Mouse (Mus musculus) lung, embryonic 14.5 days (tissue): ENCODE measurements around the gene Gm21981. TPM values are rescaled to one million over a fixed set of nuclear protein-coding genes. Genes with fewer than 3 reads are reported as not detected.
A peak's percentile ranks its signal among the peaks of the same experiment; 100 is the strongest.

ENCODE experiments used
- ATAC-seq: fragments of 200-750 bp; cut with Nextera tagmentation; 2 replicates; pipeline ENCODE4 v1.8.0; 2017; ENCODE audit warnings: mild to moderate bottlenecking, moderate TSS enrichment, moderate library complexity; ENCODE audit not compliant: insufficient read depth
- DNase-seq: peaks from one replicate; pipeline ENCODE4 v3.0.0-alpha.2; 2015
- H3K27ac ChIP-seq: fragments of 300-500 bp; sonication (generic); 2 replicates; pipeline ENCODE4 v1.5.1; 2014; ENCODE audit warnings: low read depth, mild to moderate bottlenecking, moderate library complexity
- H3K27me3 ChIP-seq: fragments of 300-500 bp; sonication (generic); 2 replicates; pipeline ENCODE4 v1.6.1; 2014; ENCODE audit warnings: low read length, control low read depth; ENCODE audit not compliant: insufficient read depth
- H3K36me3 ChIP-seq: fragments of 300-500 bp; sonication (generic); 2 replicates; pipeline ENCODE4 v1.6.1; 2014; ENCODE audit warnings: control low read depth; ENCODE audit not compliant: insufficient read depth
- H3K4me1 ChIP-seq: fragments of 300-500 bp; sonication (generic); 2 replicates; pipeline ENCODE4 v1.6.1; 2014; ENCODE audit warnings: antibody characterized with exemption, control low read depth; ENCODE audit not compliant: insufficient read depth
- H3K4me2 ChIP-seq: fragments of 300-500 bp; sonication (generic); 2 replicates; pipeline ENCODE4 v1.6.1; 2014; ENCODE audit warnings: mild to moderate bottlenecking
- H3K4me3 ChIP-seq: fragments of 300-500 bp; sonication (generic); 2 replicates; pipeline ENCODE4 v1.5.1; 2014; ENCODE audit warnings: low read depth, low read length
- H3K9ac ChIP-seq: fragments of 300-500 bp; sonication (generic); 2 replicates; pipeline ENCODE4 v1.6.1; 2014
- H3K9me3 ChIP-seq: fragments of 300-500 bp; sonication (generic); 2 replicates; pipeline ENCODE4 v1.6.1; 2016; ENCODE audit warnings: low read depth, low read length, control low read depth
- CTCF ChIP-seq: IDR thresholded peaks from 2 replicates; pipeline ENCODE4 v1.5.1; 2016; ENCODE audit warnings: antibody characterized with exemption, low read depth
- WGBS: fragments of 180-500 bp; shearing (Covaris S2); extraction: QIAGEN DNeasy Blood & Tissue Kit; methylation state at CpG from one replicate; pipeline ENCODE4 v1.1.7; 2014; 5-methylcytosine and 5-hydroxymethylcytosine counted together
- polyA plus RNA-seq: library from polyadenylated mRNA; unstranded; fragments of >200 nt; fragmentation: Nextera tagmentation; extraction: Ambion mirVana; gene quantifications from 2 replicates; pipeline ENCODE4 v1.2.1, GENCODE M21; 2014

Gm21981 gene
- polyA plus RNA-seq, 1 experiment from 2014 or later = 1.3 TPM

DNA sequence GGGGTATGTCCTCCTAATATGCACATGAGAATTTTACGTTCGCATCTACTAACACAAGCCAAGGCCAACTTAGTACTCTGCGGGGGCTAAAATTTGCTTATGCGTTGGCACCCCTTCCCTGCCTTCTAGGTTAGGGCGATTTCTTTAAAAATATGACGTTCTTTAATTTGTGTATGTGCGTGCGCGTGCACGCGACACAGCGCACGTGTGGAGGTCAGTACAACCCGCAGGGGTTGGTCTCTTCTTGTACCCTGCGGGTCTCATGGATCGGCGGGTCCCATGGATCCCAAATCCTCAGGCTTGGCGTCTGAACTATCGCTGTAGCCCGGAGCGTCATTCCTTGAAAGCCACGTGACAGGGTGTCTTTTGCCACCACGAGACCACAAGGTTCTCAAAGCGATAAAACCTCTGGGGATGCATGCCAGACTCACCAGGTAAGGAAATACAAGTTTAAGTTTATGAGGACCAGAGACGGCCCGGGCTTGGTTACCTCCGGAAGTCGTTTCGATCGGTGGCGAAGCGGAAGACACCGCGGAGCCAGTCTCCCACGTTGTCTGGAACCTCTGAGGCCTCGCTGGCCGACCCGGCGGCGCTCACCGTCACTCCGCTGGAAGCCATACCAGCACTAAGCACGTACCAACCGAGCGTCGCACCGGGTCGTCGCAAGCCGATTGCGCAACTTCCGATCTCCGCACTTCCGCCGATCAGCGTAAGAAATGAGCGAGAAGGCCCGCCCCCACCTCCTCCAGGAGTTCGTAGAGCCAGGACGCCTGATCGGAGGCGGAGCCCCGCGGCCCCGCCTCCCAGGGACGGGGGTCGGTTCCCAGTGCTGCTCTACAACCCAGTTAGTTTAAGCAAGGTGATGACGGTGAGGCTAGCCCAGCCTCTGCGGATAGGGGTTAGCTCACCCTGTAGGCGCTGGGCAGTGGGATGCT is 6.6 kb downstream of the Gm21981 start:
- no peaks in the 10 kb centered on the region for H3K9me3 ChIP-seq
- peak overlapping the region; percentile 86 for H3K27ac ChIP-seq
- TF ChIP-seq CTCF = no peak
- ATAC-seq (peak; percentile 87), DNase-seq (peak; percentile 100)
- H3K4me3 ChIP-seq = peak overlapping the region; percentile 81
- peaks cover 7% of the 10 kb centered on the region; the same call in 1 of the 2 replicates for H3K4me1 ChIP-seq
- H3K36me3 ChIP-seq = peaks cover 41% of the 10 kb centered on the region
- WGBS = under 1% methylated on average over 70 of the region's 70 CpGs
- H3K27me3 ChIP-seq = no peaks in the 10 kb centered on the region
- H3K9ac ChIP-seq = peak overlapping the region; percentile 82
- peak overlapping the region; percentile 99 for H3K4me2 ChIP-seq

DNA sequence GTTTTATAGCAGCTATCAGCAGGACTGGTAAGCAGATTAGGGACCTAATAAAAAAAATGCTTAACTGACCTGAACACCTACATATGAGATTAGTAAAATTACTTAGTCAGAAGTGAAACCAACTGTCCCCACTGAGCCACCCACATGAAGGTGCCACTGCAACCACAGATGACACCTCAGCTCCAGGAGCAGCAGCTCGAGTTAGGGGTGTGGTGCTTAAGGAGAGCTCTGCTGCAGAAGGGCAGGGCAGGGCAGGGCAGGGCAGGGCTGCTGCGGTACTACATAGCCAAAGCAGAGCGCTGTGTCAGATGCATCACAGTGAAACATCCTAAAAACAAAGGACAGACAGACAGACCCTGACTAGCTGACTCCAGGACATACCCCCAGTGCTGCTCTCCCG is 11.4 kb downstream of the Gm21981 start:
- Histone ChIP-seq H3K9me3 (no peaks in the 10 kb centered on the region), H3K27ac (no peak overlapping the region), H3K9ac (no peak overlapping the region), H3K4me3 (no peak overlapping the region), H3K36me3 (peaks cover 72% of the 10 kb centered on the region), H3K4me1 (peaks cover 7% of the 10 kb centered on the region; the same call in 1 of the 2 replicates), H3K27me3 (no peaks in the 10 kb centered on the region), H3K4me2 (no peak overlapping the region)
- ATAC-seq = no peak
- no peak for TF ChIP-seq CTCF
- no peak for DNase-seq
- whole genome bisulfite sequencing = 76% methylated on average over 4 of the region's 4 CpGs

DNA sequence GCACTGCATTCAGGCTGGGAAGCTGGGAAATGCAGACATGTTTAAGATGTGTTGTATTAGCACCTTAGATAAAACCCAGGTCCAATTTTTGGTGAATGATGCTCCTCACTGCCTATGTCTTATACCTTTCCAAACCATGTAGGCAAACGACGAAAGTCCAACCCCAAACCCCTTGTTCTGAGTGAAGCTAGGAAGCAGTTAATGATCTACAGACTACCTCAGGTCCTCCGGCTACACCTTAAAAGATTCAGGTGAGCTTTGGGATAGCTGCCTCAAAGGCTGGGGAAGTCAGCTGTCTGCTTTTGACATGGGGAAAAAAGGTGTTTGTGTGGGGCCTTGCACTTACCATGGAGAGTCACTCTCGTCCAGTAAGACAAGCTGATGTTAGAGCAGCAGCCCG is 15.6 kb downstream of the Gm21981 start:
- H3K9me3 ChIP-seq = no peaks in the 10 kb centered on the region
- DNase-seq (no peak), ATAC-seq (no peak)
- no peak overlapping the region for H3K27ac ChIP-seq
- no peaks in the 10 kb centered on the region for H3K27me3 ChIP-seq
- H3K36me3 ChIP-seq = peaks cover 49% of the 10 kb centered on the region; the same call in 1 of the 2 replicates
- WGBS = 71% methylated on average over 5 of the region's 5 CpGs
- H3K4me3 ChIP-seq = no peak overlapping the region
- H3K9ac ChIP-seq = no peak overlapping the region
- no peaks in the 10 kb centered on the region for H3K4me1 ChIP-seq
- no peak for TF ChIP-seq CTCF
- H3K4me2 ChIP-seq = no peak overlapping the region

DNA sequence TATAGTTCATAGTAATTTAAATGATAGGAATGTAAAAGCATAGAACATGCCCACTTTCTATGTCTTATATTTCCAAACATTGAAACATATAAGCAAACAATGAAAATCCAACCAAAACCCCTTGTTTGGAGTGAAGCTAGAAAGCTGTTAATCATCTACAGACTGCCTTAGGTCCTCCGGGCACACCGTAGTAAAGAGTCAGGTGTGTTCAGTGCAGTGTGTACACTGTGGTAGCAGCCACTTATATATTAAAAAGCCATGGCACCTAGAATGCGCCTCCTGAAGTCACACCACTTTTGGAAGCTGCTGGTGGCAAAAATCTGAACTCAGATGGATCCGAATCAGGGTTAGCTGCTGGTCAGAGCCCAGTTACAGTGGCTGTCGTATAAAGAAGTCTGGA is 16.0 kb downstream of the Gm21981 start:
- no peak overlapping the region for H3K4me3 ChIP-seq
- peaks cover 44% of the 10 kb centered on the region; the same call in 1 of the 2 replicates for H3K36me3 ChIP-seq
- no peak overlapping the region for H3K4me2 ChIP-seq
- DNase-seq (no peak), ATAC-seq (no peak)
- WGBS = 72% methylated on average over 5 of the region's 5 CpGs
- H3K27ac ChIP-seq = no peak overlapping the region
- H3K4me1 ChIP-seq = no peaks in the 10 kb centered on the region
- H3K9me3 ChIP-seq = no peaks in the 10 kb centered on the region
- no peaks in the 10 kb centered on the region for H3K27me3 ChIP-seq
- TF ChIP-seq CTCF = no peak
- H3K9ac ChIP-seq = no peak overlapping the region

DNA sequence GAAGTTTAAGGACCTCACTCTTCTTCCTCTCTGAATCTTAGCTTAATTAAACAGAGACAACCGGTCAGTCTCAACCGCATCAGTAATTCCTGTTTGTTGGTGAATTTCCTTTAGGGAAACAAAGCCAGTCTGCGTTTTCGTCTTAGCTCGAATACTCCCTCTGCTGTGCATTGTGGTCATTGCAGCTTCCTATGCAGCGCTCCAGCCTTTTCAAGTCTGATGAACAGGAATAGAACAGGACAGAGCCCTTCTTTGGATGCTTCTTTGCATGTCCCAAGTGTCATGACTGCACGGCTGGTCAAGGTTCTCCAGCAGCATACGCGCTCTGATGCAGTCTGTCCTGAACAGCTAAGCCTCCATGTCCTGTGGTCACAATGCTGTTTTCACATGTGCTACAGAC is 17.7 kb downstream of the Gm21981 start:
- DNase-seq = peak; percentile 90
- Histone ChIP-seq H3K27me3 (no peaks in the 10 kb centered on the region), H3K4me3 (no peak overlapping the region), H3K9ac (no peak overlapping the region), H3K4me2 (no peak overlapping the region), H3K4me1 (peaks cover 3% of the 10 kb centered on the region; the same call in 1 of the 2 replicates), H3K27ac (no peak overlapping the region), H3K36me3 (peaks cover 37% of the 10 kb centered on the region; the same call in 1 of the 2 replicates), H3K9me3 (no peaks in the 10 kb centered on the region)
- WGBS = 18% methylated on average over 9 of the region's 9 CpGs
- TF ChIP-seq CTCF = peak; percentile 91
- ATAC-seq = no peak

DNA sequence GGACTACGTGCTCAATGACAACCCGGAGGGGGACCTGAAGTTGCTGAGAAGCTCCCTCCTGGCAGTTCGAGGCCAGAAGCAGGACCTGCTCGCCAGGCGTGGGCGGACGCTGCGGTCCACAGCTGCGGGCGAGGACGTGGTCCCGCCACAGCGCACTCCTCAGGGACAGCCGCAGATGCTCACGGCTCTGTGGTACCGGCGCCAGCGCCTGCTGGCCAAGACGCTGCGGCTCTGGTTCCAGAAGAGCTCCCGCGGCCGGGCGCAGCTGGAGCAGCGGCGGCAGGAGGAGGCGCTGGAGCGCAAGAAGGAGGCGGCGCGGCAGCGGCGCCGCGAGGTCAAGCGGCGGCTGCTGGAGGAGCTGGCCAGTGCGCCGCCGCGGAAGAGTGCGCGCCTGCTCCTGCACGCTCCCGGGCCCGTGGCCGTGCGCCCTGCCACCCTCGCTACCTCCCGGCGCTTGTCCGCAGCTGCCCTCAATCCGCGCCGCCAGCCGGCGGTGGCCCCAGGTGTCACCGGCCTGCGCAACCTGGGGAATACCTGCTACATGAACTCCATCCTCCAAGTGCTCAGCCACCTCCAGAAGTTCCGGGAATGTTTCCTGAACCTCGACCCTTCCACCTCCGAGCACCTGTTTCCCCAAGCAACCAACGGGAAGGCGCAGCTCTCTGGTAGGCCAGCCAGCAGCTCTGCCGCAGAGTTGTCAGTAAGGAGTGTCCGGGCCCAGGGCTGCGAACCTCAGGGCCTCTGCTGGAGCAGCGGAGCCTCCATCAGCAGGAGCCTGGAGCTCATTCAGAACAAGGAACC is 21.7 kb downstream of the Gm21981 start:
- peak overlapping the region; percentile 50 for H3K9ac ChIP-seq
- DNase-seq = peak; percentile 94

More for the DNA sequence above, 21.7 kb downstream of the Gm21981 start:
- Histone ChIP-seq H3K9me3 (no peaks in the 10 kb centered on the region), H3K36me3 (0 out of 2 replicates have a peak, but pooled peaks cover 6% of the 10 kb centered on the region), H3K27me3 (no peaks in the 10 kb centered on the region), H3K4me1 (peaks cover 3% of the 10 kb centered on the region; the same call in 1 of the 2 replicates), H3K4me3 (peak overlapping the region; percentile 37), H3K4me2 (peak overlapping the region; percentile 89), H3K27ac (no peak overlapping the region)
- WGBS = 4% methylated on average over 68 of the region's 68 CpGs
- peak; percentile 87 for ATAC-seq
- TF ChIP-seq CTCF = no peak
